Mouse (Mus musculus) hematopoietic stem cell, adult 5-6 weeks (primary cell): ENCODE measurements around the gene Sspo. TPM values are rescaled to one million over a fixed set of nuclear protein-coding genes. Genes with fewer than 3 reads are reported as not detected.

Experiments used
- ATAC-seq, 2 experiments: fragments of 125-278 bp in 1 of 2; replicated peaks in 1 of 2; 2 replicates each; pipeline ENCODE4 v1.8.0; 2016 to 2017; ENCODE audit warnings: inconsistent platforms in 2 of 2, mild to moderate bottlenecking in 2 of 2, moderate number of reproducible peaks in 2 of 2, low read depth in 1 of 2, moderate TSS enrichment in 1 of 2; ENCODE audit not compliant: low FRiP score in 2 of 2, poor library complexity in 2 of 2, severe bottlenecking in 2 of 2, insufficient read depth in 1 of 2, low TSS enrichment in 1 of 2
- total RNA-seq: library from RNA; stranded (forward); fragments of 172-1452, 232-1000 nt; gene quantifications from 2 replicates; pipeline ENCODE4 v1.2.3, GENCODE M21; 2017

Sspo gene
- total RNA-seq, result 0.19 TPM in 1 of 2 replicates, not detected in the other

DNA sequence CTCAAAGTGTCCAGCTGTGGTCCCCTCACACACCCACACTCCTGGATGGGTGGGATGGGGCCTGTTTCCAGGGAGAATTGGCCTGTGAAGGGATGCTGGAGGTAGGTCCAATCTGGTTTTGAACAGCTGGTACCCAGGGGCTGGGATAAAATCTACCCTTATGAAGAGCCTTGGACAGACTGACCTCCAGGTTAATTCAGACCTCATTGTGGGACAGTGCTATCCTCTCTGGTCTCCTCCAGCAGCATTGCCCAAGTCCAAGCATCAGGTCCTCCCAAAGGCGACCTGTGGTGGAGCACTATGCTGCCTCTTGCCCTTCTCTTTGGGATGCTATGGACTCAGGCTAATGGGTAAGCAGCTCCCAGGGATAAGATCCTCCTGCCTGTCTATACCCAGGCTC is at the start of gene Sspo:
Sspo (plus strand) TSS at position 301 of the 400 bp plus-strand sequence.
- ATAC-seq, result no peak

DNA sequence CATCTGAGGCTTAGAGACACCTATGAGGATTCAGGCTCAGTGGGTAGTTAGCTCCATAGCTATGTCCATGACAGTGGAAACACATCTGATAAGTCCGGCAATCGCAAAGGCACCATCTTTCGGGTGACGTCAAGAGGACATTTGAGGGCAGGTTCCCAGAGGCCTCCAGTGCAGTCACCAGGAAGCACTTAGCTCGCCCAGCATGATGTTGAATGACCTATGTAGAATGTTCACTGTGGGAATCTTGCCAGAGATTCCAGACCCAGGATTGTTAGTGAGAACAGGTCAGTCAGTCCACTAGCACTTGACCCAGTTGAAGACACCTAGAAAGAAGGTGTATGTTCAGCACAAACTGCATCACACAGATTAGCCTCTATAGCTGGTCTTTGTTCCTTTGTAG is 48.1 kb upstream of the Sspo start:
- no peak for ATAC-seq

DNA sequence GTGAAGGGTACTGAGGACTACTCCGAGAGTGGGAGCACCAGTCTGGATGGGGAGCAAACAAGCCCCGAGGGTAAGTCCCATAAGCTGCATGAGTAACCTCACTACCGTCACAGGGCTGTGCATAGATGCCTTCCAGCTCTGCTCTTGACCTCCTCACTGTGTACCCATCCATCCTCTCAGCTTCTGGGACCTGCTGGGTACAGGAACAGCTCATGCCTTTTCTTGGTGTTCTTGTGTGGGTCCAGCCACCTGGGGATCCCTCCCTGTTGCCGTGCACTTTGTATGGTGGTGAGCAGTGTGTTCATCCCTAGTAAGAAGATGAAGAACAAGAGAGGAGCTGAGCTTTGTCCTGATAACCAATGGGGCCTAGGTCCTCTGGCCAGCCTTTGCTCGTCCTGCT is 44.0 kb upstream of the Sspo start:
- no peak for ATAC-seq

DNA sequence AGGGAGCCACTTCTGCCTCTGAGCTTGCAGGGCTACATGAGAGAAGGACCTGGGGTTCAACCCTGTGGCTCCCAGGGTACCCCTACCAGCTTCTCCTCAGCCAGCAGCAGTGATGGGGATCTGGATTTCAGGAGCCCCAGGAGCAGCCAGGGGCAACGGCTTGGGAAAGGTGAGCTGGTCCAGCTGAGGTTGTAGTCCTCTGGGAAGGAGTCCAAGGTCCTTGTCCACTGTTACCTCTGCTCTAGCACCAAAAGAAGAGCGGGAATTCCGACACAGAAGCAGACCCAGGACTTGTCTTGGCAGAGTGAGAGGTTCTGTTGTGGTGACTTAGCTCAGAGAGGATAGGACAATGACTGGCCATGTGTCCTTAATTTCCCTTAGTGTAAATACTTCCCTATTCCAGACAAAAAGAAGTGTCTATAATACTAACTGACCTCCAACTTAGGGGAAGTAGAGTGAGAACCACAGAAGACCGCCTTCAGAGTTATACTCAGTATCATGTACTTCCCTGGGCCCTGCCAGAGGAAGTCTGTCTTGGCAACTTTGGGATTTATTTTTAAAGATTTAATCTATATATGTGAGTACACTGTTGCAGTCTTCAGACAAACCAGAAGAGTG is 38.2 kb upstream of the Sspo start:
- ATAC-seq, result no peak

DNA sequence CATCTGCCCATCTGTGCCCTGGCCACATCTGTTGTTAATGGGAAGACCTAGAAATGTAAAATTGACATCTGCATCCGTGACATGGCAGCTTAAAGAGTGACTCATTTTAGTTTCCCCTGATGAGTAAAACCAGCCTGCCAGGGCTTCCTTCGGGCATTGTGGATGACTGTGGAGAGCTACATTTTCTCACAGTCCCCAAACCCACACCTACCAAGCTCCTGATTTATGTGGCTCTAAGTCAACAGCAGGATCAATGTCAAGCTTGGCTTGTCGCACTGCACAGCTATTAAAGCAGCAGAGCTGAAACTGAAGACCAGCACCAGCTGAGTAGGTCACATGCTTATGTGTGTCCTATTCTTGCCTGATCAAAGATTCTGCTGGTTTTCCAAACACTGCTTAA is 37.5 kb upstream of the Sspo start:
- no peak for ATAC-seq

DNA sequence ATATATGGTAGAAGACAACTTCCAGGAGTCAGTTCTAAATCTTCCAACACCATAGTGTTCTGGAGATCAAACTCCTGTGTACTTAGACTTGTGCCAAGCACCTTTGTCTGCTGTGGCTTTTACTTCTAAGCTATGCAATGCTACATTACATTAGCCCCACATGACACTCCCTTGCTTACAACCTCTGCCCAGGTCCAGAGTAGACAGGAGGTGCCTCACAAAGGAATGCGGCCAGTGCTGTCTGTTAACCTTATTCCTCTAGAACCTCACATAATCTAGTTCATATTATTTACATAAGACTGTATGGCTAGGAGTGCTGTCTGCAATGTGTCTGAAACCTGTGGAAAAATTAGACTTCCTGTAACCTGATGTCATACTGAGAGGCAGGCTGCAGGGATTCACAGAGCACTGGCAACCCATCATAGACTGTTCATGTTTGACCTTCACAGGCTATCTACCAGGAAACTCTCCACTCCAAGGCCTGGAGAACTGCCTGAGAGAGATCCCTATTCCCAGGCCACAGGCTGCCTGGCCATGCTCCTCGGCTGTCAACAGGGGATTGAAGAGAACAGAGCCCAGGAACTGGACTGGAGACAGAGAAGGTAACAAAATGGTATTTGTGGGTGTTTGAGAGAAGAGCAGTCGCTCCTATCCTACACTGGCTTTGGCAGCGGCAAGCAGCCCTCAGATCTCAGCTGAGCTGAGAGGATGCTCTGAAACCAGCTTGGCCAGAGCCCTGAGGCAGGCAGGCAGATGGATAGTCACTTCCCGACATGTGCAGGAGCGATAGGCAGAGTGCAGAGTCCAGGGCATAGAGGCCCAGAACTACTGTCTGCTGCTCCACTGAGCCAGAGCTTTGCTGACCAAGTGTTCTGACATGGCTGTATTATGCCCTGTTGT is 36.6 kb upstream of the Sspo start:
- ATAC-seq, result no peak

DNA sequence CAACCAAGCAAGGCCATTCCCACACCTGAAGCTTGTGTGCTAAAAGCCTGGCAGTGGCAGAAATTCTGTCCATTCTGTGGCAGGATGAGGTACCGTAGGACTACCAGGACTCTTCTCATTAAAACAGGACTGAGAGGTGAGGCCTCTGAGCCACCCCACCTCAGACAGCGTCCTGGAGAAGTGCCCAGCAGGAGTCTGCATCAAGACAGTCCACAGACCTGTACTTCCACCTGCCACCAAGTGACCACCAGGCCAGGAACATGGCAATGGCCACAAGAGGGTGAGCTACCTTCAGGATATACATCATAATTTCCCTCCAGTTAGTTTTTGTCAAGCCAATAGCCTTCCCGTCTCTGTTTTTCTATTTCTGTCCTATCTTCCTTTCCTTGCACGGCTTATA is 35.9 kb upstream of the Sspo start:
- no peak for ATAC-seq

DNA sequence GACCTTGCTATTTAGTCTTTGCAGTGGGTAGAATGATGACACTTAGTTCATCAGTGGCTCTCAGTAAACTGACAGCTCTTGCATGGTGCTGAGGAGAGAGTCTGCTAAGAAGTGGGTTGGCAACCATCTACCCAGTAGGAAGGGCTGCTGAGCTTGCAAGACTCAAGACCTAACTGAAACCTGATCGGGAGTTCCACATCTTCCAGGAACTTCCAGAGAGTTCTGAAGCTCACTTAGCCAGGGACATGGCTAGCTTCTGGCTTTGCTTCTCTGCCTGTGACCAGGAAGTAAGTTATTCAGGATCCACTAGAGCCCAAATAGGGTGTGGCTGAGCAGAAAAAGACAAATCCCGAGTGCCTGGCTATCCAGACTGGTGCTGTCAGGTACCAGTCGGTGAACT is 35.4 kb upstream of the Sspo start:
- no peak for ATAC-seq

DNA sequence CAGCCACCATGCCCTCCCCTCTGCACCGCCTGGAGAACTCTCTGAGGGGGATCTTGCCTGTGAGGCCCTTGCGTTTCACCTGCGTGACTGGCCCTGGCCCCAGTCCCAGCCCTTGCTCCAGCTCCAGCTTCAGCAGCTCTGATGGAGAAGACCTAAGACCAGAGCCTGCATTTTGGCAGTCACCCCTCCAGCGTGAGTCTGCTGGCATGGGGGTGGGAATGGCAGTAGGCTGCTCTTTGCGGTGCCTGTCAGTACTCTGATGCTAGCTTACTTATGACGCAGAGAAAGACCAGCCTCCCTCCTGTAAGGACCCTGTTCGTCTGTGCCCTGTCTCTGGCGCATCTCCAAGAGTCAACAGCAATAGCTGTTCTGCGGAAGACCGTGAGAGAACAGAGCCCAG is 34.9 kb upstream of the Sspo start:
- no peak for ATAC-seq

DNA sequence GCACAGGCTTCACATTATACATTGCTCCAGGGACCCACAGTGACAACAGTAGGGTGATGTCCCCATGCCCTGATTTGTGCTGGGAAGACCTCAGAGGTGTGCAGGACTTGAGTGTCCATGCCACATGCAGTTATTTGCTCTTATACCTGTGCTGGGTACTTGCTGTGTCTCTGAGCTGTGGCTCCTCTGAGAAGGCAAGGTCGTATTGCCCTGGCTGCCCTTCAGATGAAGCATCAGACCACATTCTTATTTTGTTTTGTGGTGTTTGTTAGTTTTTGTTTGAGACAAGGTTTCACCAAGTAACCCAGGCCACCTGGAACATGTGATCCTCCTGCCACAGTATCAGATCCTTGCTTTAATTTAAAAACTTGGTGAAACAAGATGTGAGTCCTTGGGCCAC is 33.1 kb upstream of the Sspo start:
- ATAC-seq, result no peak

DNA sequence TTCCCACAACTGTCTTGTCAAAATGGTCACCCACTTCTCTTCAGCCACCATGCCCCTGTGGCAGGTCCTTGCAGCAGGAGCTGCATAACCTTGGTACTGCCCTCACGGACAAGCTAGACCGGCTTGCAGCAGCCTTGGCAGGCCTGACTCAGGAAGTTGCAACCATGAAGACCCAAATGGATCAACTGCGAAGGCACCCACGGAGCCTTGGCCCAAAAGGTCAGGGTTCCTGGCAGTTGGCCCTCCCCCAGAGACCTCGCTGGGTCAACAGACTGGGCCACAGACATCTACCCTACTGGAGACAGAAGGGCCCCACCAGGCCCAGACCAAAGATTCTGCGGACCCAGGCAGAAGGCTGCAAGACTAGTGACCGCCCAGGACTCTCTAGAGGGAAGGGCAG is 32.4 kb upstream of the Sspo start:
- no peak for ATAC-seq

DNA sequence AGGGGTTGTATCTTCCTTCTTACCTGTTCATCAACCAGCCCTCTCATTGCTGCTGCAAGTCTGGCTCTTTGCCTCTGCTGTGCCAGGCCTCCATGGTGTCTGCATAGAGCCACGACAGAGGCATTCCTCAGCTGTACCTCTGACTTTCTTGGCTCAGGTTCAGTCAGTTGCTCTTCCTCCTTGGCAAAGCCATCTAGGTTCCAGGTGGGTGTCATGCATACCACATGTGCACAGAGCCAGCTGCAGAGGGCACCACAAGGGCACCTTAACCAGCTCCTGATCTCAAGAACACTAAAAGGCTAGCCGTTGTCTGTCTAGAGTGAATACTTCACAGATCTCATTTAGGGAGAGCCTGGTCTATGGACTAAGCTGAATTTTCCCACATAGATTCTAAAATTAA is 31.5 kb upstream of the Sspo start:
- ATAC-seq, result no peak

DNA sequence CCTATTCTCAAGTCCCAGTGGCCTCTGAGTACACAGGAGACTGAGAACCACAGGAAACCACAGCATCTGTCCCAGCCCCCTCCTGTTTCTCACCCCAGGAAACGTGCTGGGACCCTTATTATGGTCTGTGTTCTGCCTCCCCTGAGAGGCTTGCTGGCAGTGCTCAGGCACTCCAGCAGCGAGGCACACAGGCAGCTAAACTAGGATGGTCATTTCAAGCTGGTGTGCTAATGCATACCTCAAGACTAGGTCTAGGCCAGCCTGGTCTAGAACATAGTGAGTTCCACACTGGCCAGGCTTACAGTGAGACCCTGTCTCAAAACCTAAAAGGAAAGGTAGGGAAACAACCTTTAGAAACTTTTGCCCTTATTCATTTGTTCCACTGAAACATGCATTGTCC is 27.4 kb upstream of the Sspo start:
- ATAC-seq, result peak; percentile 23 to 46; a peak in 2 of 4 replicates

DNA sequence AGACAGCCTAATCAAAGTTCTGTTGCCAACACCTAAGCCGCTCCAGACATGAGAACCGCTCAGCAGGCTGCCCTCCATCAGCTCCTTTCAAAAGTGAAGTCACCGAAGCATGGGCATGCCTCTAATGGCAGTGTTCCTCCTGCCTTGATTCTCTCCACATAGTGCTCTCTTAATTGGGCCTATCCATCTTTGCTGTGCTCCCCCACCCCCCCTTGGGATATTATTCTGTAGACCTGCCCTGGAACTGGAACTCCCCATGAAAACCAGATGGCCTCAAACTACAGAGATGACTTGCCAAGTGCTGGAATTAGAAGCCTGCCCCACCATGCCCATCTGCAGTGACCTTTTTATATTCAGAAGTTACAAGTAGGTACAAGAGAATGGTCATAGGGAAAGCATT is 24.7 kb upstream of the Sspo start:
- ATAC-seq, result no peak

DNA sequence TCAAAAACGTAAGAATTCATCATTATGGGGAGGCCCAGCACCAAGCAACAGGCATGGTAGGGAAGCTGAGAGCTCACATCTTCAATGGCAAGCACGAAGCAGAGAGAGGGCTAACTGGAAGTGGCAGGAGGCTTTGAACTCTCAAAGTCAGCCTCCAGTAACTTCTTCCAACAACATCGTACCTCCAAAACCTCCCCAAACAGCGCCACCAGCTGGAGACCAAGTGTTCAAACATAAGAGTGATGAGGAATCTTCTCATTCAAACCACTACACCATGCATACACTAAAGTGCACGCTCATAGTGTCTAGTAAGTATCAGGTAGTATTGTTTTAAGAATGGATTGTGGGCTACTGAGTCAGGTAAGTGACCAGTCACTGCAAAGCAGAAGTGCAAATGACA is 24.0 kb upstream of the Sspo start:
- no peak for ATAC-seq

DNA sequence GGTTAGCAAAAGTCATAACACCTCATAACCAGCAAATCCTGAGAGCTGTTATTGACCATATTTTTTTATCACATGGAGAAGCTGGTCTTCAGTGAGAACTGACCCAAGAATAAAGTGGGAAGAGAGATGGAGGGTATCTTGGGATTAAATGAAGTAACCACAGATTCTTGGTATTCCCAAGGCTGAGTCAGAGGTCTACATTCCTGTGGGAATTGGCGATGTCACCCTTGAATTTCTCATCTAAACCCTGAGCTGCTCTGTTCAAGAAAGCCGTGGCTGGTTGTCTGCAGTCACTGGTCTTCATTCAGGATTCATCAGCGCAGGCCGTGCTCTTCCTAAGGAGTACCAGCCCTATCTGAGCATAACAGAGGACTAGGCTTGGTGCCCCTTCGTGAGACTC is 21.1 kb upstream of the Sspo start:
- no peak for ATAC-seq

DNA sequence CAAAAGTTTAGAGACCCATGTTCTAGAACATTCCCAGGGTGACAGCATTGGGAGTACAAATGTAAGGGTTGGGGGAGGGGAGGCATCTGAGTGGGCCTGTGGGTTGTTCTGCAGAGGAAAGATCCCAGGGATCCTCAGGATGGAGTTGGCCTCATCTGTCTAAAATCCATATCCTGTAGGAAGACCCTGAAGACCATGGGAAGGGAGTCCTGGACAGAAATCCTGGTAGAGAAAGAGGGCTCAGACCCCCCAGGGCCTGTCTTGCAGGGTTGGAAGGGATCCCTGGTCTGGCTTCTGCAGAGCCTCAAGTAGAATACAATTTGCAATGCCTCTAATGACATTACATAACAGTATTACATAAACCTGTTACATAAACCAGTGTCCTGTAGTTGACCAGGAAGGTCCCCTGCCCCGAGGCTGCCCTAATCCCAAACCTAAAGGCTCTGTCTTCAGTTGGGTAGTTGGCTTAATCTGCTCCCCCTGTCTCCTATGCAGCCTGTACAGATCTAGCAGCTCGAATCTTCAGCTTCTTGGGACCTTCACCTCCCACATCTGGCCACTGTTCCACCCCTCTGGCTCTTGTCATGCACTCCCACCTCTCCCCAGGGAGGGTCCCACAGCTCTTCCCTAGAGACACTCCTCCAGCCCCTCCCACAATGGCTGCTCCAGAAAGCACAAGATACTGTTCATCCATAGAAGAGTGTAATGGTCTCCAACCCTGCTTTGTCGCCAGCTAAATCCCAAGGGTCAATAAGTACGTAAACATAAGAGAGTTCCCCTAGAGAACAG is 19.1 kb upstream of the Sspo start:
- no peak for ATAC-seq

DNA sequence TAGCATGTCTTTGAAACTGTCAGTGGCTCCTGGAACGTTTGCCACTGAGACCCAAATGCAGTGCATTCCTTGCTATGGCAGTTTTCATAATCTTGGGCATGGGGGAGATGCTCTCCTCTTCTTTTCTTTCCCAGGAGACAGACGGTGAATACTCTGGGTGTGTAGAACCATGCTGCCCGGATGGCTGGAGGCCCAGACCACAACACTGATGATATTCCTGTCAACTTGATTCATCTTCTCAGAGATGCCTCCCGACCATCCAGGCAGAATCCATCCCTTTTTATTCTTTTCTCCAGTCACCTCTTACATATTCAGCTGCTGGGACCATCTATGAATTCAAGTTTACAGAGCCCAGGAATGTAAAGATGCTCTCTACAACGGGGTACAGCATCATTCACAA is 17.3 kb upstream of the Sspo start:
- no peak for ATAC-seq
